Mouse (Mus musculus): ENCODE measurements at regions not wholly inside any gene's neighbourhood (a gene's known extent, or its start where the extent isn't known, plus 50 kb on each side); places are given as distances from the start of the nearest gene placed in this dataset.

DNA sequence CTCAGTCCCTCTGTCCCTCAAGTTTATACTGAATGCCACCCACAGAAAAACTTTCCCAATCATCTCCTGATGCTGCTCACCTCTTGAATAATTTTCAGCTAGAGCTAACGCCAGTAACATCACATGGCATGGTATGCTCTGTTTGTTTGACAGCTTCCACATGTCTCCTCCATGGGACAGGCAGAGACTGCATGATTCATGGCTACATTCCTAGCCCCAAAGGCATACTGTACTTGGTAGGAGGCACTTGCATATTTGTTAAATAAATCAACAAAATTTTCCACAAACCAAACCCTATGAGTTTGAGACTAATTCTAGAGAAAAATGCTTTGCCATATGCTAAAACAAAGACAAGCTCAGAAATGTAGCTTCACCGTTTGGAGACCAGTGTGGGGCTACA, 304.9 kb downstream of the Rfpl4b start:
- TF ChIP-seq ELF1 (IDR thresholded peaks at IDR 0.05; ENCODE audit: low read depth, low read length) (no peak), GABPA (IDR thresholded peaks at IDR 0.05; ENCODE audit: insufficient replicate concordance, low read depth, low read length) (no peak), CHD2 (IDR thresholded peaks at IDR 0.05; ENCODE audit: low read length) (no peak), ZKSCAN1 (IDR thresholded peaks at IDR 0.05; ENCODE audit: borderline replicate concordance, low read depth, low read length) (no peak), POLR2A (IDR thresholded peaks at IDR 0.05; ENCODE audit: low read depth, low read length) (no peak), HCFC1 (IDR thresholded peaks at IDR 0.05; ENCODE audit: low read depth, low read length) (no peak), UBTF (IDR thresholded peaks at IDR 0.05; ENCODE audit: low read depth, low read length) (no peak), PAX5 (IDR thresholded peaks at IDR 0.05; ENCODE audit: low read length) (no peak), CTCF (conservative IDR thresholded peaks at IDR 0.05 in 1 of 2, IDR thresholded peaks at IDR 0.05 in 1 of 2; ENCODE audit: low read depth in 2 of 2, low read length in 2 of 2) (no peak)
